Mouse (Mus musculus) thymus, adult 2 months (tissue): ENCODE data around the gene Madd. TPM values are rescaled to one million over a fixed set of nuclear protein-coding genes. Genes with fewer than 3 reads are reported as not detected.

Experiments used
- DNase-seq: peaks from one replicate; pipeline ENCODE4 v3.0.0; 2021
- H3K27ac ChIP-seq: fragments of 200-500 bp; 2 replicates; pipeline ENCODE4 v1.5.1; 2012; ENCODE audit warnings: low read length, control low read depth; ENCODE audit not compliant: control insufficient read depth, insufficient read depth
- H3K27me3 ChIP-seq: fragments of 200-500 bp; 2 replicates; pipeline ENCODE4 v1.6.1; 2012; ENCODE audit warnings: mild to moderate bottlenecking, low read length, moderate library complexity, mixed read lengths; ENCODE audit not compliant: control insufficient read depth, insufficient read depth
- H3K36me3 ChIP-seq: fragments of 200-500 bp; 2 replicates; pipeline ENCODE4 v1.6.1; 2012; ENCODE audit warnings: mild to moderate bottlenecking, low read length, moderate library complexity; ENCODE audit not compliant: control insufficient read depth, insufficient read depth
- H3K4me1 ChIP-seq: fragments of 200-500 bp; replicated peaks from 2 replicates; pipeline ENCODE4 v1.6.1; 2012; ENCODE audit warnings: low read length; ENCODE audit not compliant: control insufficient read depth, insufficient read depth
- H3K4me3 ChIP-seq: fragments of 200-500 bp; 2 replicates; pipeline ENCODE4 v1.5.1; 2012; ENCODE audit warnings: mild to moderate bottlenecking, low read length, control low read depth, moderate library complexity; ENCODE audit not compliant: control insufficient read depth, insufficient read depth
- CTCF ChIP-seq: fragments of 200-500 bp; IDR thresholded peaks from 2 replicates; pipeline ENCODE4 v1.5.1; 2012; ENCODE audit warnings: mild to moderate bottlenecking, control low read depth, low read length, moderate library complexity, borderline replicate concordance; ENCODE audit not compliant: control insufficient read depth, poor library complexity, insufficient read depth; ENCODE audit errors: extremely low read depth
- POLR2A ChIP-seq: fragments of 200-500 bp; IDR thresholded peaks from 2 replicates; pipeline ENCODE4 v1.6.1; 2012; ENCODE audit warnings: mild to moderate bottlenecking, low read length, control low read depth, moderate library complexity; ENCODE audit not compliant: control insufficient read depth, poor library complexity, insufficient read depth; ENCODE audit errors: extremely low read depth
- WGBS: fragments of 180-500 bp; shearing (Covaris S2); methylation state at CpG from one replicate; pipeline ENCODE4 v1.1.7; 2018; 5-methylcytosine and 5-hydroxymethylcytosine counted together
- polyA plus RNA-seq: library from polyadenylated mRNA; depleted of rRNA; stranded (reverse); fragments of >200 nt; gene quantifications from 2 replicates; pipeline ENCODE4 v1.2.3, GENCODE M21; 2012

Gene Madd
- polyA plus RNA-seq, 1 experiment = 63.9 TPM

DNA sequence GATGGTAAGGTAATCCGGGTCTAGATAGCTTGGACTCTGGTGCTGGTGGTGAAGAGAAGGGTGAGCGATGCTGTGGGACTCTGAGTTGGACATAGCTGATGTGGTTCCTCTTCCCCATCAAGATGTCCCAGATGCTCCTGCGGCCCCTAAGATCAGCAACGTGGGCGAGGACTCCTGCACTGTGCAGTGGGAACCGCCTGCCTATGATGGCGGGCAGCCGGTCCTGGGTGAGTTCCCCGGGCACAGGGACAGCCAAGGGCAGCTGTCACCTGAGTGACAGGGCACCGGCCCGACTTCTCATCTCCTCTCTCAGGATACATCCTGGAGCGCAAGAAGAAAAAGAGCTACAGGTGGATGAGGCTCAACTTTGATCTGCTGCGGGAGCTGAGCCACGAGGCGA is 52.4 kb downstream of the Madd start:
- Histone ChIP-seq H3K27me3 (no peaks in the 10 kb centered on the region), H3K4me1 (no peaks in the 10 kb centered on the region), H3K4me3 (no peak overlapping the region), H3K36me3 (no peaks in the 10 kb centered on the region), H3K27ac (no peak overlapping the region)
- 91% methylated on average over 15 of the region's 15 CpGs for WGBS
- no peak for DNase-seq
- TF ChIP-seq POLR2A (no peak), CTCF (no peak)

DNA sequence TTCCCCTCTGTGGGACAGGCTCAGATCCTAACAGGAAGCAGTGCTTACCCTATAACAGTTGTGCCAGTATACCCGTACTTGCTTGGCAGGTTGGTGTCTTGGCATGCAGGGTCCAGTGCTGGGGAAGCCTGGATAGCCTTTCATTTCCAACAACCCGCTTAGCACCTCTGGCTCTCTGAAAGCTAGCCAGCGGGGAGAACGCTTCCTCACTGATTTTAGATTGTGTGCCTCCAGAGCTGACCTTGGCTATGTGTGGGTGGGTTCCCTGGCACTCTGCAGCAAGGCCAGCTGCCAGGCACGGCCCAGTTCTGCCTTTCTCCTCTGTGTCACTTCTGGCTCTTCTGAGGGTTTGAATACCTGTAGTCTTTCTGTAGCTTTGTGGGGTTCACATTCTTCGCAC is 53.5 kb downstream of the Madd start:
- Histone ChIP-seq H3K36me3 (no peaks in the 10 kb centered on the region), H3K4me3 (no peak overlapping the region), H3K27ac (no peak overlapping the region), H3K4me1 (no peaks in the 10 kb centered on the region), H3K27me3 (no peaks in the 10 kb centered on the region)
- no peak for TF ChIP-seq POLR2A
- TF ChIP-seq CTCF = no peak
- DNase-seq = no peak
- WGBS = 97% methylated on average over 6 of the region's 6 CpGs

DNA sequence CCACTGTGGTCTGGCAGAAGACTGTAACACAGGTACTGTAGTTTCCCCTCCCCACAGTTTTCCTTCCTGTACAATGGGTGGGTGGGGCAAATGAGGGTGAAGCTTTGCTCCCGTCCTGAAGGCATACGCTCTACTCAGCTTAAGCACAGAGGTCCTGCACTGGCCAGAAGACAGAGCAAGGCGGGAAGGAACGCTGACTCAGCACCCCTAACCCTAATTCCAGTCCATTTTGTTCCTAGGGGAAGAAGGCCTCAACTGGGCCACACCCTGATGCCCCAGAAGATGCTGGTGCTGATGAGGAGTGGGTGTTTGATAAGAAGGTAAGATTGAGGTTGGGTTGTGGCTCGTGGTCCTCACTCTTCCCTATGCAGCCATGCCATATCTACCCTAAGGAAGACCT is 54.9 kb downstream of the Madd start:
- no peaks in the 10 kb centered on the region for H3K4me1 ChIP-seq
- H3K4me3 ChIP-seq = no peak overlapping the region
- DNase-seq = no peak
- no peaks in the 10 kb centered on the region for H3K27me3 ChIP-seq
- H3K36me3 ChIP-seq = no peaks in the 10 kb centered on the region
- TF ChIP-seq CTCF = no peak
- no peak for TF ChIP-seq POLR2A
- WGBS = 92% methylated on average over 5 of the region's 5 CpGs
- no peak overlapping the region for H3K27ac ChIP-seq

DNA sequence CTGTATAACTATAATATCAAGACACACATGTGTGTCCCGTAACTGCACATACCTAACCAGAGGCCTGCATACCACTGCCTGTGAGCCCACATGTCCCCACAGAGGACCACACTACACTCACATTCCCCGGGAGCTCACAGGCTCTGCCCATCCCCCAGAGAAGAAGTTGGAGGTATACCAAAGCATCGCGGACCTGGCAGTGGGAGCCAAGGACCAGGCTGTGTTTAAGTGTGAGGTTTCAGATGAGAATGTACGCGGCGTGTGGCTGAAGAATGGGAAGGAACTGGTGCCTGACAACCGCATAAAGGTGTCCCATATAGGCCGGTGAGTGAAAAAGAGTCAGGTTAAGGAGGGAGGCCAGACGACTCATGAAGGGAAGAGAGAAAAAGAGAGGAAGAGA is 58.5 kb downstream of the Madd start:
- no peak for DNase-seq
- TF ChIP-seq POLR2A (no peak), CTCF (no peak)
- H3K4me1 ChIP-seq = no peaks in the 10 kb centered on the region
- no peak overlapping the region for H3K27ac ChIP-seq
- H3K36me3 ChIP-seq = no peaks in the 10 kb centered on the region
- H3K27me3 ChIP-seq = no peaks in the 10 kb centered on the region
- no peak overlapping the region for H3K4me3 ChIP-seq
- 94% methylated on average over 10 of the region's 10 CpGs for WGBS

DNA sequence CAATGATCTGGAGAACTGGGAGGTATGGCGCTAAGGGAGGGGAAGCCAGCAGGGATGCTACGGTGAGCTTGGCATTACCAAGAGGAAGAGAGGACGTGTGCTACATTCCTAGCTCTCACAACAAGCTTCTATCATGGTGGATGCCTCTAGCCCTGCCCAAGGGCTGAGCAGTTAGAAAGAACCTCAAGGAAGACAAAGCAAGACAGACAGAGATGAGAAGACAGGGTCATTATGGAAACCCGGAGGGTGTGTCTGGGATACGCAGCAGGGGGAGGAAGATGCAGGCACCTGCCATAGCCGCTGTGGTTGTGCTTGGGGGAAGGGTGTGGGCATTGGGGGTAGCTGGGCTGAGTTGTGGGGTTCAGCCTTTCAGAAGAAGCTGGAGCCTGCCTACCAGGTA is 60.1 kb downstream of the Madd start:
- no peaks in the 10 kb centered on the region for H3K27me3 ChIP-seq
- no peak for DNase-seq
- no peak overlapping the region for H3K4me3 ChIP-seq
- TF ChIP-seq CTCF (no peak), POLR2A (no peak)
- H3K36me3 ChIP-seq = no peaks in the 10 kb centered on the region
- no peaks in the 10 kb centered on the region for H3K4me1 ChIP-seq
- WGBS = 85% methylated on average over 6 of the region's 6 CpGs
- no peak overlapping the region for H3K27ac ChIP-seq

DNA sequence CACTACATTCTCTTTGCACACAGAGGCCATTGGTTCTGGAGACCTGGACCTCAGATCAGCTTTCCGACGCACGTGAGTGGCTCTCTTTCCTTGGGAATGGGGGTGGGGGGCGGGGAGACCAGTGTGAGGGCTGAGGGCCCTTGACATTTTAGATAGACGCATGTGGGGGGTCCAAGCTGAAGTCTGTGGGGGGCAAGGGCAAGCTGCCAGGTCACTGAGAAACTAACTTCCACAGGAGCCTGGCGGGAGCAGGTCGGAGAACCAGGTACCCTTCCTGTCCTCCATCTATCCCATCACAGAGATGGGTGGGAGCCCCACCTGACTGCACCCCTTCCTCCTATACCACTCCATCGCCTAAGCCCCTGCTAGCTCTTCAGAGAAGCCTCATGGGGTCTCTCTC is 62.1 kb downstream of the Madd start:
- H3K4me1 ChIP-seq = no peaks in the 10 kb centered on the region
- no peaks in the 10 kb centered on the region for H3K36me3 ChIP-seq
- TF ChIP-seq POLR2A (no peak), CTCF (no peak)
- H3K27ac ChIP-seq = no peak overlapping the region
- no peaks in the 10 kb centered on the region for H3K27me3 ChIP-seq
- no peak for DNase-seq
- no peak overlapping the region for H3K4me3 ChIP-seq
- 91% methylated on average over 8 of the region's 8 CpGs for WGBS

DNA sequence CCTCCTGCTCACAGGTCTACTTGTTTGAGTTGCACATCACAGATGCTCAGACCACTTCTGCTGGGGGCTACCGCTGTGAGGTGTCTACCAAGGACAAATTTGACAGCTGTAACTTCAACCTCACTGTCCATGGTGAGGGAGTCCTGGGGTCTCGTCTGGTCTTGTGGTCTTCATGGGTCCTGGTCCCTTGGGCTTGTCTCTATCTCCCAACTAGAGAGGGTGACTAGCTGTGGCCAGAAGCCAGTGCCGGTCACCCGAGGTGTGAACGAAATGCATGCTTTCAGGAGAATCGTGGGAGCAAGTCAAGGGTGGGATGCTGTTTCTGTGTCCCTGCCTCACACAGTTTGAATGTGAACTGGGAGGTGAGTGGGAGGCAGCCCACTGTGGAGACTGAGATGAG is 62.6 kb downstream of the Madd start:
- WGBS = 90% methylated on average over 6 of the region's 6 CpGs
- Histone ChIP-seq H3K27me3 (no peaks in the 10 kb centered on the region), H3K4me3 (no peak overlapping the region), H3K27ac (no peak overlapping the region), H3K36me3 (no peaks in the 10 kb centered on the region), H3K4me1 (no peaks in the 10 kb centered on the region)
- TF ChIP-seq CTCF (no peak), POLR2A (no peak)
- DNase-seq = no peak
